Mouse (Mus musculus): ENCODE results near the gene Apol6.

- TF ChIP-seq POLR2A (IDR thresholded peaks at IDR 0.05; ENCODE audit: extremely low read depth, insufficient read depth, low read length), result no peak
- TF ChIP-seq CTCF (IDR thresholded peaks at IDR 0.05; ENCODE audit: extremely low read depth, insufficient read depth, low read length), result no peak
These were observed 58.2 kb downstream of the Apol6 start for GRCm38 (mm10) chr15:77102685-77103084.

Measured in cortical plate, adult 2 months (tissue).